Mouse (Mus musculus) ES-E14 (cell line): ENCODE data around the gene Lrrc46.

ENCODE experiments used
- CHD2 ChIP-seq: IDR thresholded peaks from 2 replicates; pipeline ENCODE4 v1.6.1; 2014; ENCODE audit warnings: mild to moderate bottlenecking, low read depth, low read length, inconsistent platforms
- HCFC1 ChIP-seq: IDR thresholded peaks from 2 replicates; pipeline ENCODE4 v1.6.1; 2012; ENCODE audit warnings: low read length, inconsistent platforms, borderline replicate concordance; ENCODE audit not compliant: insufficient read depth
- MAFK ChIP-seq: IDR thresholded peaks from 2 replicates; pipeline ENCODE4 v1.6.1; 2014; ENCODE audit warnings: mild to moderate bottlenecking, low read depth, low read length, inconsistent platforms; ENCODE audit not compliant: insufficient read depth
- ZC3H11A ChIP-seq: IDR thresholded peaks from 2 replicates; pipeline ENCODE4 v1.6.1; 2012; ENCODE audit warnings: low read depth, mild to moderate bottlenecking, inconsistent platforms, low read length, borderline replicate concordance
- ZNF384 ChIP-seq: IDR thresholded peaks from 2 replicates; pipeline ENCODE4 v1.6.1; 2012; ENCODE audit warnings: low read depth, low read length, inconsistent platforms

DNA sequence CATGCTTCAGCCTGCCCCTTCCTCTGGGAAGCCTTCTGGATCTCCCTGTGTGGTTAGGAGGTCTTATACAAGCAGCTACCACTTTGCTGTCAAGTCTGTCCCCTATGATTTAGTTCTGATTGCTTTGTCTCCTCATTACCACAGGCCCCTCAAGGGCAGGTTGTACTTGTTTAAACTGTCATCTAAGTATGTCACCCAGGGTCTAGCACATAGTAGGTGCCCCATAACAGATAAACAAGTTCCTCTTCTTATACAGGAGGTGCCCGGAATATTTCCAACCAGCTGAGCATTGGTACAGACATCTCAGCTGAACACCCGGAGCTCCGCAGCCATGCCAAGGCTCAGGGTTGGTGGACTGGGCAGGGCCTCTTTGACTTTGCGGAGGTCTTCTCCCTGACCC is 8.7 kb downstream of the Lrrc46 start:
- TF ChIP-seq MAFK (no peak), HCFC1 (no peak), ZNF384 (no peak), ZC3H11A (no peak), CHD2 (no peak)
